Mouse (Mus musculus): ENCODE measurements at regions not wholly inside any gene's neighbourhood (a gene's known extent, or its start where the extent isn't known, plus 50 kb on each side); places are given as distances from the start of the nearest gene placed in this dataset.

- DNase-seq, result no peak
These were observed 73.9 kb upstream of the Tnp1 start for GRCm38 (mm10) chr1:73089636-73090035.

- DNase-seq, result no peak
These were observed 72.8 kb upstream of the Tnp1 start for GRCm38 (mm10) chr1:73088494-73088893.

GRCm38 (mm10) chr1:73084946-73085345 is 69.2 kb upstream of the Tnp1 start:
- DNase-seq, result no peak

- no peak for DNase-seq
These were observed 67.7 kb upstream of the Tnp1 start for GRCm38 (mm10) chr1:73083396-73083795.

- no peak for DNase-seq
These were observed 63.8 kb upstream of the Tnp1 start for GRCm38 (mm10) chr1:73079518-73079917.

GRCm38 (mm10) chr1:73077156-73077555 is 61.4 kb upstream of the Tnp1 start:
- DNase-seq, result no peak

- DNase-seq, result no peak
These were observed 60.1 kb upstream of the Tnp1 start for GRCm38 (mm10) chr1:73075699-73076373.

- DNase-seq, result no peak
These were observed 59.5 kb upstream of the Tnp1 start for GRCm38 (mm10) chr1:73075159-73075558.

GRCm38 (mm10) chr1:73074525-73074924 is 58.8 kb upstream of the Tnp1 start:
- DNase-seq, result no peak

- DNase-seq, result no peak
These were observed 56.7 kb upstream of the Tnp1 start for GRCm38 (mm10) chr1:73072237-73072904.

GRCm38 (mm10) chr1:73070126-73070525 is 54.4 kb upstream of the Tnp1 start:
- DNase-seq, result no peak

All from lung, postnatal 36 days (tissue).